Mouse (Mus musculus) heart, embryonic 12.5 days (tissue): ENCODE results near the gene Kcnq1. TPM values are rescaled to one million over a fixed set of nuclear protein-coding genes. Genes with fewer than 3 reads are reported as not detected.
A peak's percentile ranks its signal among the peaks of the same experiment; 100 is the strongest.

Experiments
- ATAC-seq: fragments of 200-750 bp; cut with Nextera tagmentation; 2 replicates; pipeline ENCODE4 v1.8.0; 2017; ENCODE audit warnings: moderate TSS enrichment, moderate library complexity; ENCODE audit not compliant: insufficient number of reproducible peaks, low FRiP score
- H3K27ac ChIP-seq: fragments of 300-500 bp; sonication (generic); 2 replicates; pipeline ENCODE4 v1.5.1; 2016; ENCODE audit warnings: mild to moderate bottlenecking, moderate library complexity; ENCODE audit not compliant: poor library complexity, severe bottlenecking
- H3K27me3 ChIP-seq: fragments of 300-500 bp; sonication (generic); replicated peaks from 2 replicates; pipeline ENCODE4 v1.6.1; 2016; ENCODE audit warnings: mild to moderate bottlenecking, moderate library complexity
- H3K36me3 ChIP-seq: fragments of 300-500 bp; sonication (generic); 2 replicates; pipeline ENCODE4 v1.6.1; 2016; ENCODE audit warnings: mild to moderate bottlenecking, moderate library complexity
- H3K4me1 ChIP-seq: fragments of 300-500 bp; sonication (generic); replicated peaks from 2 replicates; pipeline ENCODE4 v1.6.1; 2016; ENCODE audit warnings: mild to moderate bottlenecking
- H3K4me2 ChIP-seq: fragments of 300-500 bp; sonication (generic); 2 replicates; pipeline ENCODE4 v1.6.1; 2016; ENCODE audit warnings: mild to moderate bottlenecking, moderate library complexity
- H3K4me3 ChIP-seq: fragments of 300-500 bp; sonication (generic); 2 replicates; pipeline ENCODE4 v1.5.1; 2016; ENCODE audit warnings: mild to moderate bottlenecking
- H3K9ac ChIP-seq: fragments of 300-500 bp; sonication (generic); 2 replicates; pipeline ENCODE4 v1.6.1; 2016; ENCODE audit warnings: mild to moderate bottlenecking, moderate library complexity
- H3K9me3 ChIP-seq: fragments of 300-500 bp; sonication (generic); replicated peaks from 2 replicates; pipeline ENCODE4 v1.6.1; 2016; ENCODE audit warnings: mild to moderate bottlenecking, moderate library complexity
- WGBS: fragments of 180-500 bp; shearing (Covaris S2); methylation state at CpG from one replicate; pipeline ENCODE4 v1.1.7; 2016; 5-methylcytosine and 5-hydroxymethylcytosine counted together
- polyA plus RNA-seq: library from polyadenylated mRNA; unstranded; fragments of >200 nt; fragmentation: Nextera tagmentation; extraction: Ambion mirVana; gene quantifications from 2 replicates; pipeline ENCODE4 v1.2.1, GENCODE M21; 2016

The Kcnq1 gene
- polyA plus RNA-seq, 1 experiment from 2014 or later, result 12.9 TPM

GRCm38 (mm10) chr7:143273747-143274146, 167.6 kb downstream of the Kcnq1 start:
- Histone ChIP-seq H3K36me3 (peaks cover 13% of the 10 kb centered on the region), H3K4me1 (peaks cover 35% of the 10 kb centered on the region), H3K4me2 (no peak overlapping the region), H3K4me3 (no peak overlapping the region), H3K9me3 (no peaks in the 10 kb centered on the region), H3K27me3 (no peaks in the 10 kb centered on the region), H3K27ac (no peak overlapping the region), H3K9ac (no peak overlapping the region)
- no peak for ATAC-seq
- 49% methylated on average over 4 of the region's 4 CpGs for WGBS

DNA sequence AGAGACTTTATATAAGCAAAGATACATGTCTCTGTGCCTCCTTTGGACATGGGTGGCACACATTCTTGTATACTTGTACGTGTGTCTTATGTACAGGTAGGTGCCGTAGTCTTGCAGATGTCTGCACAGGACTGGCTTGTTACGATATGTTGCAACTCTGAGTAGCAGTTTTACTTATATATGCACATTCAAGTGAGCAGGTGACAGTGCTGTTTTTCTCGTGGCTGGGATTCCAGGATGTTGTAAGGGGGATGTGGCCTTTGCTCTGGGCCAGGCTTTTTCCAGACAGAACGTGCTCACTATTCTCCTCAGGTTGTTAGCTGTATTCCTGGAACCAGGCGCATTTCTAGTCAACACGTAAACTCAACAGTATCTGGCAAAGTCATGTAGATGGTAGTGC, 168.9 kb downstream of the Kcnq1 start:
- no peak overlapping the region for H3K9ac ChIP-seq
- H3K9me3 ChIP-seq, result no peaks in the 10 kb centered on the region
- peaks cover 28% of the 10 kb centered on the region for H3K4me1 ChIP-seq
- WGBS, result 73% methylated on average over 7 of the region's 7 CpGs
- H3K4me3 ChIP-seq, result no peak overlapping the region
- no peak overlapping the region for H3K4me2 ChIP-seq
- no peaks in the 10 kb centered on the region for H3K27me3 ChIP-seq
- ATAC-seq, result no peak
- no peak overlapping the region for H3K27ac ChIP-seq
- peaks cover 12% of the 10 kb centered on the region for H3K36me3 ChIP-seq

GRCm38 (mm10) chr7:143283625-143284024, 177.5 kb downstream of the Kcnq1 start:
- H3K27ac ChIP-seq, result peak overlapping the region; percentile 52

DNA sequence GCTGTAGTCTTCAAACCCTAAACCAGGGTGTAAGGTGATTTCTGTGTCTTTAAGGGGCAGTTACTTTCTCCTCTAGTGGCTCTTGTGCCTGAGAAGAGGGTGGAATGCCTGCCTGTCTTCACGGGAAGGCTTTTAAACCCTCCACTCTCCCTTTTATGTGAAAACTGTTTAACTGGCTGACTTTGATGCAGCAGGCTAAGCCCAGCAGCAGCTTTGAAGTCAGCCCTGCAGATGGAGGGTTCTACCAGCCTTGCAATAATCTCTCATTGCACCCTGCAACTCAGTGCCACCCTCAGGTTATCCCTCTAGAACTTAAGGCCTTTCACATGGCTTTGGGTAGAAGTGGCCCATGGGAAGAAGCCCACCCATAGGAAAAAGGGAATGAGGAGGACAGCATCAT, 178.7 kb downstream of the Kcnq1 start:
- H3K4me3 ChIP-seq, result no peak overlapping the region
- no peaks in the 10 kb centered on the region for H3K9me3 ChIP-seq
- H3K9ac ChIP-seq, result no peak overlapping the region
- no peaks in the 10 kb centered on the region for H3K27me3 ChIP-seq
- peaks cover 81% of the 10 kb centered on the region for H3K4me1 ChIP-seq
- H3K27ac ChIP-seq, result no peak overlapping the region
- ATAC-seq, result no peak
- no peak overlapping the region for H3K4me2 ChIP-seq
- H3K36me3 ChIP-seq, result no peaks in the 10 kb centered on the region
- WGBS, result 31% methylated on average over 1 of the region's 1 CpGs

More at GRCm38 (mm10) chr7:143283625-143284024, 177.5 kb downstream of the Kcnq1 start:
- Histone ChIP-seq H3K4me2 (no peak overlapping the region), H3K27me3 (no peaks in the 10 kb centered on the region), H3K9me3 (no peaks in the 10 kb centered on the region), H3K9ac (no peak overlapping the region), H3K4me1 (peaks cover 69% of the 10 kb centered on the region), H3K4me3 (no peak overlapping the region), H3K36me3 (0 out of 2 replicates have a peak, but pooled peaks cover 2% of the 10 kb centered on the region)
- ATAC-seq, result peak; percentile 47
- 33% methylated on average over 2 of the region's 2 CpGs for WGBS

GRCm38 (mm10) chr7:143285440-143285839, 179.3 kb downstream of the Kcnq1 start:
- no peak overlapping the region for H3K27ac ChIP-seq

GRCm38 (mm10) chr7:143286532-143287290, 180.5 kb downstream of the Kcnq1 start:
- Histone ChIP-seq H3K27me3 (no peaks in the 10 kb centered on the region), H3K36me3 (no peaks in the 10 kb centered on the region), H3K4me1 (peaks cover 98% of the 10 kb centered on the region), H3K9me3 (no peaks in the 10 kb centered on the region), H3K27ac (no peak overlapping the region), H3K4me2 (no peak overlapping the region), H3K4me3 (no peak overlapping the region), H3K9ac (no peak overlapping the region)
- WGBS, result 67% methylated on average over 8 of the region's 8 CpGs
- ATAC-seq, result no peak

More at GRCm38 (mm10) chr7:143285440-143285839, 179.3 kb downstream of the Kcnq1 start:
- Histone ChIP-seq H3K27me3 (no peaks in the 10 kb centered on the region), H3K9me3 (no peaks in the 10 kb centered on the region), H3K4me1 (peaks cover 87% of the 10 kb centered on the region), H3K4me2 (no peak overlapping the region), H3K4me3 (no peak overlapping the region), H3K36me3 (no peaks in the 10 kb centered on the region), H3K9ac (no peak overlapping the region)
- 55% methylated on average over 3 of the region's 3 CpGs for WGBS
- no peak for ATAC-seq

- Histone ChIP-seq H3K4me1 (peaks cover 87% of the 10 kb centered on the region), H3K4me2 (no peak overlapping the region), H3K9me3 (no peaks in the 10 kb centered on the region), H3K9ac (no peak overlapping the region), H3K4me3 (no peak overlapping the region), H3K27me3 (no peaks in the 10 kb centered on the region), H3K27ac (no peak overlapping the region), H3K36me3 (no peaks in the 10 kb centered on the region)
- 66% methylated on average over 7 of the region's 7 CpGs for WGBS
- no peak for ATAC-seq
Observed at GRCm38 (mm10) chr7:143288135-143288534, 182.0 kb downstream of the Kcnq1 start.

DNA sequence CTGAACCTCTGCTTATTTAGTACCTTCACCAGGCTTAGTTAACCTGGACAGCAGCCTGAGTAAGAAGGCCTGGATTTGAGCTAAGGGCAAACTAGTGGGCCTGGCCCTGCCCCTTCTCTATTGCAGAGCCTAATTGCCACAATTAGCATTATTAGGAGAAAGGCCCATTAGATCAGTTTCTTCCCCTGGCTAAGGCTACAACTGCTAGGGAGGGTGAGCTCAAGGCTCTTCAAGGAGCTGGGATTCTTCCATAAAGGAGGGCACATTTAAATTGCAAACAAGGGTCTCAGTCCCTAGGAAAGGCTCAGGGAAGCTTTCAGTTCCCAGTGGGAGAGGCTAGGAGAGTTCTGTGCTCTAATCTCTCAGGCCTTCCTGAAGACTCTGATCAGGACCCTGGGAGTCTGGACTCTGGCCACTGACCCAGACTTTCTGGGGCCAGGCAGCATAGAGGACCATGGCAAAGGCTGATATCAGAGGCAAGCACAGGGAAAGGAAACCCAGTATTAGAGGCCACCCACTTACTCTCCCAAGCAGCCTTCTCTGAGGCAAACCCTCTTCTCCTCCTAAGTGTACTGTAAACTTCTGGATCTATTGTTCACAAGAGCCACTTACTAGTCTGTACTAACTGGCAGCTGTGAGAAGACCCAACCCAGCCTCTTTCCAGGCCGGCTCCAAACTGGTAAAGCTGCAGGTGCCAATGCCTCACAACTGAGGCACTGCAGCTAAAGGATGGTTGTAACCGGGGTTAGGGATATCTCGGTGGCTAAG, 183.1 kb downstream of the Kcnq1 start:
- peak overlapping the region; percentile 30; the same call in 1 of the 2 replicates for H3K27ac ChIP-seq
- peak overlapping the region; percentile 17; the same call in 1 of the 2 replicates for H3K4me2 ChIP-seq
- H3K36me3 ChIP-seq, result no peaks in the 10 kb centered on the region
- H3K4me1 ChIP-seq, result peaks cover 76% of the 10 kb centered on the region
- H3K4me3 ChIP-seq, result no peak overlapping the region
- H3K9ac ChIP-seq, result 0 out of 2 replicates have a peak overlapping the region, but pooled peaks have one; percentile 5
- no peaks in the 10 kb centered on the region for H3K27me3 ChIP-seq
- WGBS, result 36% methylated on average over 3 of the region's 3 CpGs
- ATAC-seq, result no peak
- H3K9me3 ChIP-seq, result no peaks in the 10 kb centered on the region

GRCm38 (mm10) chr7:143294690-143295355, 188.7 kb downstream of the Kcnq1 start:
- peaks cover 18% of the 10 kb centered on the region for H3K36me3 ChIP-seq
- peak overlapping the region; percentile 61 for H3K4me2 ChIP-seq
- peak overlapping the region; percentile 81 for H3K9ac ChIP-seq
- peak overlapping the region; percentile 65 for H3K4me3 ChIP-seq
- ATAC-seq, result no peak
- WGBS, result 42% methylated on average over 20 of the region's 20 CpGs
- peak overlapping the region; percentile 86 for H3K27ac ChIP-seq
- peaks cover 28% of the 10 kb centered on the region for H3K4me1 ChIP-seq
- H3K27me3 ChIP-seq, result no peaks in the 10 kb centered on the region
- peaks cover 20% of the 10 kb centered on the region for H3K9me3 ChIP-seq

GRCm38 (mm10) chr7:143295356-143296000, 189.3 kb downstream of the Kcnq1 start:
- WGBS, result 60% methylated on average over 47 of the region's 47 CpGs
- peak overlapping the region; percentile 81 for H3K9ac ChIP-seq
- H3K27me3 ChIP-seq, result no peaks in the 10 kb centered on the region
- peaks cover 28% of the 10 kb centered on the region for H3K4me1 ChIP-seq
- H3K4me2 ChIP-seq, result peak overlapping the region; percentile 61
- ATAC-seq, result no peak
- H3K9me3 ChIP-seq, result peaks cover 20% of the 10 kb centered on the region
- H3K36me3 ChIP-seq, result peaks cover 18% of the 10 kb centered on the region
- H3K4me3 ChIP-seq, result peak overlapping the region; percentile 65
- peak overlapping the region; percentile 86 for H3K27ac ChIP-seq
